Mouse (Mus musculus) heart, postnatal 0 days (tissue): Measurements from ENCODE around the gene Slc37a3.

Experiments
- CTCF ChIP-seq: IDR thresholded peaks from 2 replicates; pipeline ENCODE4 v1.5.1; 2016; ENCODE audit warnings: antibody characterized with exemption, control low read depth, low read depth
- EP300 ChIP-seq: IDR thresholded peaks from 2 replicates; pipeline ENCODE4 v1.6.1; 2016; ENCODE audit warnings: antibody characterized with exemption, low read depth

GRCm38 (mm10) chr6:39304371-39304874 is 73.1 kb downstream of the Slc37a3 start:
- TF ChIP-seq CTCF = no peak
- TF ChIP-seq EP300 = no peak
